Mouse (Mus musculus): ENCODE data around the gene Banf2. TPM values are rescaled to one million over a fixed set of nuclear protein-coding genes. Genes with fewer than 3 reads are reported as not detected.

Gene Banf2
- total RNA-seq, 2 experiments from 2014 or later = not detected

DNA sequence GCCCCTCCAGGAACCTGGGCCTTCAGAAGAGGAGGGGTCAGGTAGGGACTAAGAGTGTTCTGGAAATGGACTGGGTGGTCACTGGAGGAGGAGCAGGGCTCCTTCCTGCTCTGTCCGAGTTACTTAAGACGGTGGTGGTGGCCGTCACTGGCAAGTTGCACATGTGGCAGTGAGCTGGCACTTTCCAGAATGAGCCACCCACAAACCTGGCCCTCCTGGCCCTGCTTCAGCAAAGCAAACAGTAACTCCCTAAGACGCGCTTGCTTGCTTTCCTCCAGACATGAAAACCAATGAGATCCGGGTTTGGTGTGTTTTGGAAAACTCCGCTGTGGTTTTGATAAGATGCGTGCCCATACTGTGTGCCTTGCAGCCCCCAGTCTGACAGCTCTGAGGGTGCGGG, 7.5 kb upstream of the Banf2 start:
- DNase-seq = no peak

DNA sequence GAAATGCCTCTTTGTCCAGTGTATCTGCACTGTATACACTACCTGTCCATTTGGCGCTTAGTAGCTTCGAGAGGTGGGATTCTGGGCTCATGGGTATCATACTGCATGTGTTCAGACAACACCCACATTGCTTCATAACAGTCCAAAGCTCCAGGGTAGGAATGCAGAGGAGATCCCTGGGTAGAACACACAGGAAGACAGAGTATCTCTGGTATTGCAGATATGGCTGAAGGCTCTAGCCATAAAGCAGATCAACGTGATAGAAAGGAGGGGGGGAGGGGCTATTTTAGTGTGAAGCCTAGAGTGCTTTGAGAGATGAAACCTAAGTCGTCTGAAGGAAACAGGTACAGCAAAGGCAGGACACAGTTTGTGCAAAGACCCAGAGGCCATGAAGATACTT, 6.4 kb upstream of the Banf2 start:
- no peak for DNase-seq

DNA sequence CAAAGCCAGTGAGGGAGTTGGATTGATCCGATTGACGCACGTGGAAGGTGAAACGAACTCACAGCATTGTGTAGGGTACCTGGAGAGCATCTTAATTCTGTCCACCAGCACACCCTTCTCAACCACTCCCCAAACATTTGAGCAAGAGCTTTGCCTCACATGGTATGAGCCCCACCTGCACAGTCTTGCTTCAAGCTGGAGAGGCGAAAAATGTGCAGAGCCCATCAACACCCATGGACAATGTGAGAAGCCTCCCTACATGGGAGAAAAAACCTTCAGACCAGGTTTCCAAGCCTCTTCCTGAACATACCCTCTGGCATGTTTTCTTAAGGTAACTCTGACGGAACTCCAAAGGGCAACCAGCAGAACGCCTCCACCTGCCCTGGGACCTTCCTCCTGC, 2.1 kb upstream of the Banf2 start:
- no peak for DNase-seq

GRCm38 (mm10) chr2:144044726-144045125, 11.9 kb downstream of the Banf2 start:
- peak; percentile 55 for DNase-seq

DNA sequence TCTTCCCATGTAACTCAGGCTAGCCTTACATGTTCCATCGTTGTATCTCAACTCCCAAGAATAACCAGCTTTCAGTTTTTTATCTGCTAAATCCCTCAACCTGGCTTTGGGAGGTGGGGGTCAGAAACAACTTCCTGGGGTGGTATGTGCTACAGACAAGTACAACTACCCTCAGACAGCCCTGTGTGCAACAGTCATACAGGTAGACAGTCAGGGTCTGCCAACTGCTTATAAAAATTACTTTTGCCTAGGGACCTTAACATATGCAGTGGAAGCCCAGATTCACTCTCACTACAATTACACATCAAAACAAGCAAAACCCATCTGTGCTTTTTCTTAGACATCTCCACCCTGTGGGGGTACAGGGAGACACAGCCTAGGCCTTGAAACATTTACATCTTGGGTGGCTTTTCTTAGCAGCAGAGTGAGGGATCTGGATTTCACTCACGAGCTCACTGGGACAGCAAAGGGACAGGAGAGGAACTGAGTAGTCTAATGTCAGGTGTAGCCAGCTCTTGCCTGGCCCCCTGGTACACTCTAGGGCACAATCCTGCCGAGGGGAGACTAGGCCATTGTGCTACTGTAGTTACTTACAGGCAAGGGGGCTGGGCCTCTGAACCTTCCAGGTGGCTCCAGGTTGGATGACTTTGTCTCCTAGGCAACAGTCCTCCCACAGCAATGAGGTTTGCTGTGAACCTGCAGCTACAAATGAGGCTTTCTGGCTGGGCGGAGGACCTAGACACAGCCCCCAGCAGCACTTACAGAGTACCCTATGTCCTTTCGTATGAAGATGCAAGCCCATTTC, 13.1 kb downstream of the Banf2 start:
- no peak for DNase-seq

DNA sequence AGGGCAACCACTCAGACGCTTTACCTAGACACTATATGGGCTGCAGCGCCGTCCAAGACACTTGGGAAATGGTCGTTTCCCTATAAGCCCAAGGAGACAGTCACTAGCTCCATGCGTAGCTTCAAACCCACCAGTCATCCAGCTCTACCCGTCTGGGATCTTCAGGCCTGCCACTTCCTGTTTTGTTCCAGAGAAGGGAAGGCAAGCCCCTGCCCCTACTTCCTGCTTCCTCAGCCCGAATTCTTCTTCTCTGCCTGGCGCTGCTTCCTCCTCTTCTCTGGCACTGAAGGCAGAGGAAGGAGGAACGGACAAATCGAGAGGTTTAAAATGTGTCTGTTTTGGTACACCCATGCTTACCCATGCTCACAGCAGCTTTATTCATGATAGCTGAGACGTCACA, 14.1 kb downstream of the Banf2 start:
- DNase-seq = no peak

DNA sequence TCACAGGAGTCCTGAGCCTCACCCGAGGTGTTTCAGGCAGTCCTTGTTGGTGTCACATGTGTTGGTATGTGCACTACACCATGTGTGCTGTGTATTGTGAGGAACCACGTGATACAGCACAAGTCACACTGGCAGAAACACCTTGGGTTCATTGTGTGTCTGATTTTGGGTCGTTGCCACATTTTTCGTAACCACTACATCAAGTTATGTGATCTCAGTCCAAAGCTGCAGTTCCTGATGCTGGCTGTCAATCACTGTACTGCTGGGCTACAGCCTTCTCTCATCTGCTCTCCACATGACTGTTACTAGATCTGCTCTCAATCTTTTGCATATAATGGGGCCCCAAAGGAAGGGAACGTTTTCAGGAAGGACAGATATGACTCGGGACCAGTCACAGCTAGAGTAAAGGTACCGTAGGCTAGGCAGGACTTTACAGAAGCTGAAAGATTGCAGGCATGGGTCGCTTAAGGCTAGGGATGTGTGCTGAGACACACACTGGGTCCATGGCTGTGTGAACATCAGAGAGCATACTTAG, 17.4 kb downstream of the Banf2 start:
- no peak for DNase-seq

- no peak for DNase-seq
These were observed 18.0 kb downstream of the Banf2 start for GRCm38 (mm10) chr2:144050861-144051260.

GRCm38 (mm10) chr2:144052410-144053065, 19.7 kb downstream of the Banf2 start:
- DNase-seq = peak; percentile 68

DNA sequence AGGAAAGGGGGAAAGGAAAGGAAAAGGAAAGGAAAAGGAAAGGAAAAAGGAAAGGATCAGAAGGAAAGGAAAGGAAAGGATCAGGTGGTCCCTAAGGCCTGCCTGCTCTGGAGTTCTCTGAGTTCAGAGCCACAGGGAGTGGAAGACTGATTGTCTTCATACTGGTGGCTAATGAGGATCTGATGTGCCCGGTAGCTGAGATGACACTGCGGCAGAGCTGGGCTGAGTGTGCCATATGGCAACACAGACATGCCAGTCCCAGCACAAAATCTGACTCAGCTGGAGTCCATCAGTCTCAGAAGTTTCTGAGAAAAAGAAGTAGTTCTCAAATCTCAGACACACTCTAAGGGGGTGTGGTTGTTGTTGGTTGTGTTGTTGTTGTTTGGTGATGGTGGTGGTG, 24.9 kb downstream of the Banf2 start:
- DNase-seq = no peak

DNA sequence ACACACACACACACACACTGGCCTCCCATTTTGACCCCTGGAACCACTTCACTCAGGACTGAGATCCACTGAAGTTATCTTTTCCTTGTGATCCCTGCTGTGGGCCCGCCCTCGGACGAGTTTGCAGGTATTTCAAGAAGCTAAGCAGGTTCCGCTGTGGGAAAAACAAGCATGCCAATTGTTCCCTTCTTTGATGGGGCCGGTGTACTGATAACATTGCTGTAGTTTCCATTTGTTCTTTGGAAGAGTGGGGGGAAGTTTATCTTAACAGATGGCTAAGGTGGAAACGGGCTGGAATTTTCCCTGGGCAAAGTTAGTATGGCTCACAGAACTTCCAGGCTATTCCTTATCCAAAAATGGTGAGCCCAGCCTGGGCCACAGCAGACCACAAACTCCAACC, 28.8 kb downstream of the Banf2 start:
- no peak for DNase-seq

GRCm38 (mm10) chr2:144065499-144065898, 32.6 kb downstream of the Banf2 start:
- DNase-seq = no peak

GRCm38 (mm10) chr2:144069663-144070062, 36.8 kb downstream of the Banf2 start:
- DNase-seq = no peak

DNA sequence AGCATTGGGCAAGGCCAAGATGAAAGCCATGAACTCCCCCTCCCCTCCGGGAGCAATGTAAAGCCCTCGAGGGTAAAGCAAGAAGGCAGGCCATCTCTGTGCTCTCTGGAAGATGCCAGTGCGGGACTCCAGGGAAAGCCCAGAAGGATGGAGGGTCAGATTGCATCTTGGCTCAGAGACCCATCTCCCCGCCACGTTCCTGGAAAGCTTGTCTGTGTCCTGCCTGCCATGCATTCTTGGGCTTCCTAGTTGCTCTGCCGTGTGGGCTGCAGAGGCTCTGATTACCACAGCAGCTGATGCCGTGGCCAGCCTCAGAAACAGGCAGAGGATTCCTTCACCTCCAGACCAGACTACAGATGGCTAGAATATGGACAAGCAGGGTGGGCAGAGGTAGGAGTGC, 37.6 kb downstream of the Banf2 start:
- peak; percentile 31 for DNase-seq

- no peak for DNase-seq
These were observed 39.8 kb downstream of the Banf2 start for GRCm38 (mm10) chr2:144072642-144073041.

- no peak for DNase-seq
These were observed 41.2 kb downstream of the Banf2 start for GRCm38 (mm10) chr2:144074059-144074458.

- no peak for DNase-seq
These were observed 43.8 kb downstream of the Banf2 start for GRCm38 (mm10) chr2:144076625-144077024.

- no peak for DNase-seq
These were observed 46.0 kb downstream of the Banf2 start for GRCm38 (mm10) chr2:144078897-144079296.

DNA sequence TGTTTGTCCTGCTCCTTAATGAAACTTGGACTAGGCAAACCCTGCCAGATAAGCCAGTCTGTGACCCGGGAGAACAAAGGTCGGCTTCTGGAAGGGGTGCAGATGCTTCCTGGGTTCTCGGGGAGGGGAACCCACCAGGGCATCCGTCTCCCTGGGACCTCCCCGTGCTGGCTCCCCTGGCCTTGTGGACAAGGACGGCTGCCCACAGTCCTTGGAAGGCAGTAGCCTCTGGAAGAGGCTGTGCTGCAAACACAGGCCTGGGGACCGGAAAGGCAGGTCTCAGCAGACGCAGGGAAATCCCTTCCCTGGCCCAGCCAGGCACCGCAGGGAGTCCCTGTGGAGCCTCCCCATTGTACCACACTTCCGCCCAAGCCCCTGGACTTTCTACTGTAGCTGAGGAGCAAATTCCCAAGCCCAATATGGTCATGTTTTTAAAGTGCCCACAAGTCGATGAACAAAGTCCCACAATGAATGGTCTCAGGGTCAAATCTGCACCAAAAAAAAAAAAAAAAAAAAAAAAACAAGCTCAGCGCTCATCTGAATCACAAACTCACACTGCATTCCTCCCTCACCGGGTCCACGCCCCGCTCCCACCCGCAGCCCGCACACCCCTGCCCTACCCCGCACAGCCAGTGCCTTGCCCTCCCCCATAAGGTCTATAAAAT, 53.5 kb downstream of the Banf2 start:
- DNase-seq = no peak

GRCm38 (mm10) chr2:144087899-144088584, 55.2 kb downstream of the Banf2 start:
- DNase-seq = no peak

- DNase-seq = no peak
These were observed 59.9 kb downstream of the Banf2 start for GRCm38 (mm10) chr2:144092767-144093166.

- DNase-seq = no peak
These were observed 61.9 kb downstream of the Banf2 start for GRCm38 (mm10) chr2:144094721-144095120.
